Mouse (Mus musculus) intestine, embryonic 15.5 days (tissue): ENCODE data around the gene Ccdc146. TPM values are rescaled to one million over a fixed set of nuclear protein-coding genes. Genes with fewer than 3 reads are reported as not detected.
"Not testable (repeated sequence)": the region's sequence is repeated elsewhere in the genome, so short reads cannot be mapped to it uniquely, and the experiment has no call there.

Experiments used
- ATAC-seq: fragments of 200-750 bp; cut with Nextera tagmentation; 2 replicates; pipeline ENCODE4 v1.8.0; 2017; ENCODE audit warnings: moderate TSS enrichment, moderate library complexity
- H3K27ac ChIP-seq: fragments of 300-500 bp; sonication (generic); 2 replicates; pipeline ENCODE4 v1.5.1; 2015; ENCODE audit warnings: mild to moderate bottlenecking, inconsistent platforms
- H3K27me3 ChIP-seq: fragments of 300-500 bp; sonication (generic); replicated peaks from 2 replicates; pipeline ENCODE4 v1.6.1; 2015; ENCODE audit warnings: inconsistent platforms
- H3K36me3 ChIP-seq: fragments of 300-500 bp; sonication (generic); 2 replicates; pipeline ENCODE4 v1.6.1; 2015; ENCODE audit warnings: inconsistent platforms
- H3K4me1 ChIP-seq: fragments of 300-500 bp; sonication (generic); replicated peaks from 2 replicates; pipeline ENCODE4 v1.6.1; 2015; ENCODE audit warnings: inconsistent platforms
- H3K4me2 ChIP-seq: fragments of 300-500 bp; sonication (generic); replicated peaks from 2 replicates; pipeline ENCODE4 v1.6.1; 2015; ENCODE audit warnings: mild to moderate bottlenecking, inconsistent platforms
- H3K4me3 ChIP-seq: fragments of 300-500 bp; sonication (generic); replicated peaks from 2 replicates; pipeline ENCODE4 v1.5.1; 2015; ENCODE audit warnings: inconsistent platforms
- H3K9ac ChIP-seq: fragments of 300-500 bp; sonication (generic); 2 replicates; pipeline ENCODE4 v1.6.1; 2015; ENCODE audit warnings: inconsistent platforms
- H3K9me3 ChIP-seq: fragments of 300-500 bp; sonication (generic); 2 replicates; pipeline ENCODE4 v1.6.1; 2016; ENCODE audit warnings: inconsistent platforms
- WGBS: fragments of 180-500 bp; shearing (Covaris S2); methylation state at CpG from one replicate; pipeline ENCODE4 v1.1.7; 2015; 5-methylcytosine and 5-hydroxymethylcytosine counted together
- polyA plus RNA-seq: library from polyadenylated mRNA; unstranded; fragments of >200 nt; fragmentation: Nextera tagmentation; extraction: Ambion mirVana; gene quantifications from 2 replicates; pipeline ENCODE4 v1.2.1, GENCODE M21; 2015

The Ccdc146 gene
- polyA plus RNA-seq, 1 experiment from 2014 or later: 0.24 TPM

DNA sequence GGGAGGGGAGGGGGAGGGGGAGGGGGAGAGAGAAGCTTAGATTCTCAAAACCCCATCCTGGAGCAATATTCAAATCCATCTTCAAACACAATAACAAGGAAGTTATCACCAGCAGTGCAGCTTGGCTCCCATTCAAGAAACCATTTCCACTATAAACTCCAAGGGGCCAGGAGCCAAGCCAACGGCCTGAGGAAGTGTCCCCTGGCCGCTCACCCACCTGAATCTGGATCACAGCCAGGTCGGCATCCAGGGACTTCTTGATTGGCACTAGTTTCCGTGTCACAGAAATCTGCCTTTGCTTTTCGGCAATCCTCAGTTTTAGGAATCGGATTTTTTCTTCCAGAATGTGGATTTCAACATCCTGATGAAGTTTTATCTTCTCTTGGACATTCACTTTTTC lies 123.5 kb downstream of the Ccdc146 start:
- 66% methylated on average over 6 of the region's 6 CpGs for WGBS

DNA sequence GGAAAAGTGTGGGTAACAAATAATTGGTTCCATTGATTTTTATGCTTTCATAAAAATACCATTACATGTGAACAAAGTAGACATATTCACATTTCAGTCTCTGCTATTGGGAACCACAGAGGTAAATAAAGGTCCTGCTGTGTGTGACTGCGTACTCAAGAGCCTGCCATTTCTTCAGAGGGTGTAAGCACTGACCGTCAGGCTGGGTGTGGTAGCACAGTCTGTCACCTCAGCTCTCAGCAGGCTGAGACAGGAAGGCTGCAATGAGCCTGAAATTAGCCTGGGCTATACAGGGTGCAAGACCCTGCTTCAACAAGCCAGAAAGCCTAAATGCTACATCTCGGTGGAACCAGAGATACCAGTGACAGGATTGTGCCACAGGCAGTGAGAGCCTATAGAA lies 124.4 kb downstream of the Ccdc146 start:
- ATAC-seq: no peak
- Histone ChIP-seq H3K4me2 (no peak overlapping the region), H3K36me3 (no peaks in the 10 kb centered on the region)

More for the DNA sequence above, 123.5 kb downstream of the Ccdc146 start:
- Histone ChIP-seq H3K9me3 (no peaks in the 10 kb centered on the region), H3K4me2 (no peak overlapping the region), H3K4me1 (no peaks in the 10 kb centered on the region), H3K27me3 (no peaks in the 10 kb centered on the region), H3K9ac (no peak overlapping the region), H3K36me3 (no peaks in the 10 kb centered on the region), H3K4me3 (no peak overlapping the region), H3K27ac (no peak overlapping the region)
- ATAC-seq: no peak

DNA sequence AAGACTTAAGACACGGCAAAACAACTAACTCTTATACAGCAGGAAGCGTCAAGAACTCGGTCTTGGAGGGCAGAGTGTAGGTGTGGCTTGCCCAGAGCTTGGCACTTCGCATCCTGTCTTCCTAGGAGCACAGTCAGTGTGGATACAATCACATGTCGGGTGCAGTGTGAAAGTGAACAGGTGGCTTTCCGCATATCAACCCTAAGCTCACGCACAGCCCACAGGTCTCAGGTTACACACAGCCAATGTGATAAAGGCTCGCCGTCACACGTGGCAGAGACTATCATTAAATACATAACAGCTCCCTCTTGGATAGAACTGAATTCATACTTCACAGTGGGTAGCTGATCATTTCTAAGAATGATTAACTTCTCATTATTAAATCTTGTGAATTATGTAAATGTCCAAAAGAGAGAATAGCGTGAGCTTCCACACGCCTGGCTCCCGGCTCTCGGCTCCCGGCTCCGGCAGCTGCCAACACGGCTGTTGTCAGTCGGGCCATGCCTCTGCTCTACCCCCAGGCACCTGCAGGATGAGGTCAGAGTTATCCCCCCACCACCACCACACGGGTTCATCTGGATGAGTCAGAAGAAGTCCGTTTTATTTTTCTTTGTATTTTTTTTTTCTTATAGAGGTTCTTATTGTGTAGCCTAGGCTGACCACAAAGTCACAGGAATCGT lies 125.3 kb downstream of the Ccdc146 start:
- ATAC-seq: peak; percentile 85

More for the DNA sequence above, 124.4 kb downstream of the Ccdc146 start:
- H3K27me3 ChIP-seq: no peaks in the 10 kb centered on the region
- no peak overlapping the region for H3K27ac ChIP-seq
- no peaks in the 10 kb centered on the region for H3K9me3 ChIP-seq
- H3K4me3 ChIP-seq: no peak overlapping the region
- H3K4me1 ChIP-seq: no peaks in the 10 kb centered on the region
- 89% methylated on average over 3 of the region's 3 CpGs for WGBS
- no peak overlapping the region for H3K9ac ChIP-seq

DNA sequence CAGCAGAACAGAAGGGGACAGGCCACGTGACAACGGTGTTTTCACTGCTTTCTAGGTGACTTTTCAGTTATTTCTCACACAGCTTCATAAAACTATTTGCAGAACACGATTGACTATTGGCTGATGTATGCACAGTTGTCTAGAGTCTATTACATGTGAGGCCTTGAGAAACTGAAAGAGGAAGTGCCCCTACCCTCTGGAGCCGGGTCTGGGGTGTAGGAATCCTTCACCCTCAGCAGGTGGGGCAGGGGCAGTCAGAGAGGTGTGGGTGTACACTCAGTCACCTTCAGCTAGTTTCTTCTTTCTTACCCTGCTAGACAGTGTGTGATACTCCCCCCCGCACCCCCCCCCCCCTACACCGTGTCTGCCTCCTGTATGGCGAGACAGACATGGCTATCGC lies 128.8 kb downstream of the Ccdc146 start:
- Histone ChIP-seq H3K4me3 (no peak overlapping the region), H3K27me3 (no peaks in the 10 kb centered on the region), H3K4me1 (no peaks in the 10 kb centered on the region), H3K4me2 (no peak overlapping the region), H3K9ac (no peak overlapping the region), H3K9me3 (no peaks in the 10 kb centered on the region), H3K27ac (no peak overlapping the region), H3K36me3 (no peaks in the 10 kb centered on the region)
- WGBS: 72% methylated on average over 8 of the region's 8 CpGs
- ATAC-seq: no peak

More for the DNA sequence above, 125.3 kb downstream of the Ccdc146 start:
- Histone ChIP-seq H3K9me3 (no peaks in the 10 kb centered on the region), H3K4me1 (no peaks in the 10 kb centered on the region), H3K36me3 (no peaks in the 10 kb centered on the region), H3K4me2 (no peak overlapping the region), H3K27ac (no peak overlapping the region), H3K27me3 (no peaks in the 10 kb centered on the region), H3K9ac (no peak overlapping the region), H3K4me3 (no peak overlapping the region)
- WGBS: 71% methylated on average over 21 of the region's 21 CpGs

DNA sequence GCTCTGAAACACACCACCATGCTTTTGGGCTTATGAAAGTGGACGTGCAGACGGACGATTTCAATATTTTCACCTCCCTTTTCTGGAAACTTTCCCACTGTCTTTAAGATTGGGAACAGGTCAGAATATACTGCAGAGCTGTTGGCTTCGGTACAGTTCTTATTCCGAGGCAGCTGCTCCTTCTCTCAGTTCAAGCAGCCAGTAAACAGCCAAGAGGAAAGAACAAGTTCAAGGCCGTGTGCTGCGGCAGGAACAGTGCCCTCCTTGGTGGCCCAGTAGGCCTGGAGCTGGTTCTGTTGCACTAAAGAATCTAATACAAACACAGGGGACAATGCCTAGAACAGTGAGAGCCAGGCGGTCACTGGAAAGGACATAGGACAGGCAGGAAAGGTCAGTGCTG lies 133.9 kb downstream of the Ccdc146 start:
- no peak overlapping the region for H3K27ac ChIP-seq
- no peak overlapping the region for H3K4me3 ChIP-seq
- no peak for ATAC-seq
- WGBS: 62% methylated on average over 8 of the region's 8 CpGs
- H3K4me2 ChIP-seq: no peak overlapping the region
- no peaks in the 10 kb centered on the region for H3K36me3 ChIP-seq
- H3K9me3 ChIP-seq: no peaks in the 10 kb centered on the region
- H3K27me3 ChIP-seq: no peaks in the 10 kb centered on the region
- no peaks in the 10 kb centered on the region for H3K4me1 ChIP-seq
- H3K9ac ChIP-seq: no peak overlapping the region

DNA sequence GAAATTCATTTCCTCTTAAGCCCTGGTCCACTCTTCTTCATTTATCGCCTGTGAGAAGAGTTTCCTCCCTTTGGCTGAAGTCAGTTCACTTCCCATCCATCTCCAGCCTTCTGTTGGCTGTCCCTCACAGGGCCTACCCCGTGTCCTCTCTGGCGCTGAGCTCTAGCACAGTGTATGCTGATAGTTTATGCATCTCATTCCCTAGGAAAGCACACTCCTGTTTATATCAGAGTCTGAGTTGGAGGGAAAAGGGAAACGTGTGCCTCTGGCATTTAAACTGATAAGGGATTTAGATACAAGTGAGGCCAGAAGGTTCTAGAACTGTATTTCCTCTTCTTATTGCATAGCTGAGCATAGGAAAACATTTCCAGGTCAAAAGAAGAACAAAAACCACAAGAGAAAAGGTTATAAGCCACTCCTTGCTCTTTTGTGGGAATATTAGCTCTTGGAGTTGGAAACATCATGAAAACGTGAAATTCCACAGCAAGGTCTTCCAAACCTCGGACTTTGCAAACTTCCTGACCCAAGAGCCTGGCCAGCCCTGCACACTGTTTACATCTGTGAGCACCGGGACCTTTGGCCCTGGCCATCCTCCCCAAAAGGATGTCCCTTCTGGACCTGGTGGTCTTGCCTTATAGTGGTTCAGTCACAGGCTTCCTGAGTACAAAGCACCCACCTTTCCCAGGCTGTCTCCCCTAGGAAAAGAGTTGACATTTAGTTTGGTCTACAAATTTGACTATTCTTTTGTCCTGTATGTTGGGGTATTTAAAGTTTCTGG lies 135.6 kb downstream of the Ccdc146 start:
- WGBS: 50% methylated on average over 7 of the region's 7 CpGs
- H3K4me2 ChIP-seq: no peak overlapping the region
- H3K4me3 ChIP-seq: no peak overlapping the region
- H3K9ac ChIP-seq: no peak overlapping the region
- H3K27ac ChIP-seq: no peak overlapping the region
- ATAC-seq: no peak
- H3K9me3 ChIP-seq: no peaks in the 10 kb centered on the region
- H3K4me1 ChIP-seq: no peaks in the 10 kb centered on the region
- H3K27me3 ChIP-seq: no peaks in the 10 kb centered on the region
- no peaks in the 10 kb centered on the region for H3K36me3 ChIP-seq

DNA sequence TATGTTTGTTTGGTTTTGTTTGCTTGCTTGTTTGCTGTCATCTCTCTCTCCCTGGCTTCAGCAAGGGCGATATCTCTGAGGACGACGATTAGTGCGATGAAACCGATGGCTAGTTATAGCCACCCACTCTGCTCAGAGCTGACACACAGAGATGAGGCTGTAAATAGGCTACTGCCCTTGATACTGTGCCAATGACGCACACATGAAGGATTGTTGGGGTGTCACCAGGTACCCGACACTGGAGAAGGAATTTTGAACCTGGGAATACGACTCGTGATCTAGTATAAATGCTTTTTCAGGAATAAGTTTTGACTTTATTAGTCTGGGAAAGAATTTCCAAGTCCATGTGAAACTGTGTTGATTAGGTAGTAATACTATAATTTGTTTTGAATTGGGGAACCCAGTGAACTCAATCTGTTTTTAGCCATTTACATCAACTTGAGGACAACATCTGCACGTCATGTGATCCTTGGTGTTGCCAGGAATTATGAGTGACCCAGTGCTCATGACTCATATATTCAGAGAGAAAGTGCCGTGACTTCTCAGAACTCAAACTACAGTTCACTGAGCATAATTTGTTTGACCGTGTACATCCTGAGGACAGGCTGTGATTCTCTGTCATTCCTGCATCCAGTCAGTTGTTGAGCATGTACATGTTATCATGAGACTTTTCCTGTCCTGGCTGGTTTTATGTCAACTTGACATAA lies 141.0 kb downstream of the Ccdc146 start:
- Histone ChIP-seq H3K27ac (no peak overlapping the region), H3K4me2 (no peak overlapping the region), H3K9ac (no peak overlapping the region), H3K4me3 (no peak overlapping the region), H3K4me1 (no peaks in the 10 kb centered on the region), H3K36me3 (no peaks in the 10 kb centered on the region), H3K9me3 (no peaks in the 10 kb centered on the region), H3K27me3 (no peaks in the 10 kb centered on the region)
- ATAC-seq: no peak
- 89% methylated on average over 12 of the region's 12 CpGs for WGBS

DNA sequence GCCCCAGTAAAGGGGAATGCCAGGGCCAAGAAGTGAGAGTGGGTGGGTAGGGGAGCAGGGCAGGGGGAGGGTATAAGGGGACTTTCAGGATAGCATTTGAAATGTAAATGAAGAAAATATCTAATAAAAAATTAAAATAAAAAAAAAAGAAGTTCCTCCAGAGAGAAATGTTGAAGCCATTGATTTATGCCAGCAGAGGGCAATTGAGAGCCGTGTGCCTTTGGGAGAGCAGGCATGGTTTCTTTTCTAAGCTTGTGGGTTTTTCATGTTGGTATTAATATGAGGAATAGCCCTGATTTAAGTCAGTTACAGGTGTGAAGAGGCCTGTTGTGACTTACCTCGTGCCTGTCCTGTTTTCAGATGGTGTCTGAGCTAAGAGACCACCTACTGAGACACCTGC lies 146.8 kb downstream of the Ccdc146 start:
- WGBS: 42% methylated on average over 2 of the region's 2 CpGs
- H3K9ac ChIP-seq, H3K4me1 ChIP-seq, H3K4me3 ChIP-seq, H3K9me3 ChIP-seq, ATAC-seq, H3K36me3 ChIP-seq, H3K27ac ChIP-seq, H3K27me3 ChIP-seq, H3K4me2 ChIP-seq: not testable (repeated sequence)

DNA sequence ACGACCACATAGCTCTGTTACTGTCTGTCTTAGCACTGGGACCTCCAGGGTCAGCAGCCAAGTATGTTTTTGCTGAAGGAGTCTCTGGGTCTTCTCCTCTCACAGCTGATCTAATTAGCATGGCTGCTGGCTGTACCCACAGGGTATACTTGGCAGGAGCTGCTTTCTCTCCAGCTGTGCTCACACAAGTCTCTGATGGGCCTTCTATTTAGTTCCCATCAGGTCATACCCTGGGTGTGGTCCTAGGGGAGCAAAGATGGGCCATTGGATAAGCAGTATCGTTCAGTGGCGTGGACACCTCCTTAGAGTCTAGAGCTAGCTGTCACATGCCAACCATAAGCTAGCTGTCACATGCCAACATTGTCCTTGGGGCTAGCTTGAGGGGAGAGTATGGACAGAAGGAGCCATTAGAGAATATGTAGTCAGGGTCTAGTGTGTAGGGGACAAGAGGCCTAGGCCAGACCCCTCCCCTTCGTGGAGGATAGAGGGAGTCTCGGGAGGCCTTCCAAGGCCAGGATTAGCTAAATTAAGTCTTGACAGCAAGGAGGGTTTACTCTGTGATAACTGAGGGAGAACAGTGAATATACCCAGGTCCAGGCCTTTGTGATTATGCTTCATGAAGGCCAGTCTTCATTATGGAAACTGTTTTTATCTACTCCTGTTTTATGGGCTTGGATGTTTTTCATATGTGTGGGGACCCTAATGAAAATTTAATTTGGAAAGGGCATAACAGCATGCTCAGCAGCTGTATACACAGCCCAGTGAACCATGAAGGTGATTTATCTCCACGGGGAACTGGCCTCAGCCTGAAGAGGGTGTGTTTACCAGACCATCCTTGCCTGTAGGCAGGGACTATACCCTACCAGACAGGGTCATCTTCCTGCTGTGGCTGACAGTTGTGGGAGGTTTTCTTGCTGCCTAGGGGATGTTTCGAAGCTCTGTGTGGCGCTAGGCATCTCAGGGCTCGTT lies 152.8 kb downstream of the Ccdc146 start:
- ATAC-seq: no peak
- H3K4me3 ChIP-seq: no peak overlapping the region
- no peaks in the 10 kb centered on the region for H3K27me3 ChIP-seq
- 69% methylated on average over 9 of the region's 9 CpGs for WGBS
- H3K9me3 ChIP-seq: no peaks in the 10 kb centered on the region
- H3K9ac ChIP-seq: no peak overlapping the region; the same call in 1 of the 2 replicates
- H3K4me1 ChIP-seq: no peaks in the 10 kb centered on the region
- no peak overlapping the region for H3K27ac ChIP-seq
- H3K4me2 ChIP-seq: no peak overlapping the region
- no peaks in the 10 kb centered on the region for H3K36me3 ChIP-seq

DNA sequence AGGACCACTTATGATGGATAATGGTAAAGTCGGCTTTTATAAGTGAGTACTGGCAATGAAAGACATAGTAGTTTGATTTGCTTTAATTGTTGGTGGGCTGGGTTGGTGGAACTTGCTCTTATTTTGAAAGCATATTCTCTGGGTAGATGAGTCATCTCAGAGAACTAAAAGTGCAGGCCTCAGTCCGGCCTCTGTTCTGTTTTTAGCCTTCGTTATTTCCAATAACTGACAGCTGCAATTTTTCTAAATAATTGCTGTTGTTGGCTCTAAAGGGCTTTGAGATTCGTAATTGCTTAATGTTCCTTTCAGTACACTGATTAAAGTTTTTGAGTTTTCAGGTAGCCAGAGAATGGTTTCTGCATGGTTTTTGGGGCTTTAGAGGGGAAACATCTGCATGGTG lies 153.7 kb downstream of the Ccdc146 start:
- Histone ChIP-seq H3K9me3 (no peaks in the 10 kb centered on the region), H3K4me2 (no peak overlapping the region), H3K27me3 (no peaks in the 10 kb centered on the region), H3K36me3 (no peaks in the 10 kb centered on the region), H3K4me3 (no peak overlapping the region), H3K27ac (no peak overlapping the region), H3K9ac (no peak overlapping the region), H3K4me1 (no peaks in the 10 kb centered on the region)
- ATAC-seq: no peak
- 54% methylated on average over 4 of the region's 4 CpGs for WGBS

DNA sequence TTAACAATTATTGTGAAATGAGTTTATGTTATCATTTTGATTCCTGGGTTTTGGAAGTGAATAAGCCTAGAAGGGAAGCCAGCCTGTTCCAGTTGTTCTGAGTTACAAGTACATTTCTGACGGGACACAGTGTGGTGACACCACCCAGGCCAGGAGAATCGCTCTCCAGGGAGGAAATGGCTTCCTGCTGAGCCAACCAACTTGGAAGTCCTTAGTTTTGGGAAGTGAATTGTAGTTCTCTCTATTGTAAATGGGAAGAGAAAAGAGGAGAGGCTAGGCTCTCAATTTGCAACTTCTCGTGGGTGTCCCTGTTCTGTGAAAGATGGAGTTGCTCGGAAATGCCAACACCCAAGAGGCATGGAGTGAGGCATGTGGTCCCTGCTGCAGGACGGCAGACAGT lies 155.0 kb downstream of the Ccdc146 start:
- Histone ChIP-seq H3K36me3 (no peaks in the 10 kb centered on the region), H3K27me3 (no peaks in the 10 kb centered on the region), H3K4me1 (no peaks in the 10 kb centered on the region), H3K9me3 (no peaks in the 10 kb centered on the region), H3K4me2 (no peak overlapping the region), H3K9ac (no peak overlapping the region), H3K27ac (no peak overlapping the region), H3K4me3 (no peak overlapping the region)
- no peak for ATAC-seq
- WGBS: 78% methylated on average over 5 of the region's 5 CpGs

DNA sequence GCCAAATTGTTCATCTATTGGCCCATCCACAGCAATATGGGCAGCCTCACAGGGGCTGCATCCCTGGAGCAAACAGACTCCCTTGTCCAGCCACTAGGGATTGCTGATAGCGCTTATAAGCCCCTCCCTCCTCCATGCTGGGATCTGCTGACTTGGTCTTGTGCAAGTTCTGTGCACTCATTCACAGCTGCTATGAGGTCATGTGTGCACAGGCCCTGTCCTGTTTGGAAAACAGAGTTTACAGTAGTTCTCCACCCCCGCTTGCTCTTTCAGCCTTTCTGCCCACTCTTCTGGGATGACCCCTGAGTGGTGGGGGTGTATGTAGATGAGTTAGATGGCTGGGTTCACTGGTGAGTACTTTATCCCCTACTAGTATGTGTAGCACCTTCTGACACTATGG lies 157.4 kb downstream of the Ccdc146 start:
- H3K4me2 ChIP-seq: no peak overlapping the region
- no peak overlapping the region for H3K27ac ChIP-seq
- H3K9me3 ChIP-seq: no peaks in the 10 kb centered on the region
- 0 out of 2 replicates have a peak, but pooled peaks have one; percentile 41 for ATAC-seq
- no peaks in the 10 kb centered on the region for H3K27me3 ChIP-seq
- no peaks in the 10 kb centered on the region for H3K36me3 ChIP-seq
- 78% methylated on average over 2 of the region's 2 CpGs for WGBS
- no peak overlapping the region for H3K4me3 ChIP-seq
- no peak overlapping the region for H3K9ac ChIP-seq
- H3K4me1 ChIP-seq: no peaks in the 10 kb centered on the region
